Mouse (Mus musculus) urinary bladder, adult 18-20 months (tissue): ENCODE results near the gene Ryr1.
A peak's percentile ranks its signal among the peaks of the same experiment; 100 is the strongest.
"Not testable (repeated sequence)": the region's sequence is repeated elsewhere in the genome, so short reads cannot be mapped to it uniquely, and the experiment has no call there.

Source experiments
- DNase-seq, 2 experiments: peaks; one replicate each; pipeline ENCODE4 v3.0.0; 2022; ENCODE audit warnings: low spot score in 2 of 2, mixed read lengths in 2 of 2

Gene Ryr1

DNA sequence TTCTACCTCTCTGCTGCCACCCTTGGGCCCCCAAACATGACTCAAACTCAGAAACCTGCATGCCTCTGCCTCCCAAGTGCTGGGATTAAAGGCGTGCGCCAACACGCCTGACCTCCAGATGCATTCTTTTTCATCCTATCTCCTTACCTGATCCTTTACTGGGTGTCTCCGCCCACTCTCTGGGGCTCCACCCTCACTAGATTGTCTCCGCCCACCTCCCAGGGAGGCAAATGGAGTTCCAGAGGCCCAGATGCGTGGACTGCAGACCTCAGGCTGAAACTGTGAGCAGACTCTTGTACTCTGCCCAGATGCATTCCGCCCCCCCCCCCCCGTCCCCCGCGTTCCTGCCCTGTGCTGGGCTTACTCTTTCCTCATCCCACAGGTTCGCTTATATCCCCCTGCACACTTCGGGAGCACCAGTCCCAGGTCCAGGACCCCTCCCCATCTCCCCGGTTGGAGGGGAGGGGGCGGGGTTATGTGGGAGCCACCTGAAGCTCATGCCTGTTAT, 134.2 kb downstream of the Ryr1 start:
- DNase-seq, result no peak

DNA sequence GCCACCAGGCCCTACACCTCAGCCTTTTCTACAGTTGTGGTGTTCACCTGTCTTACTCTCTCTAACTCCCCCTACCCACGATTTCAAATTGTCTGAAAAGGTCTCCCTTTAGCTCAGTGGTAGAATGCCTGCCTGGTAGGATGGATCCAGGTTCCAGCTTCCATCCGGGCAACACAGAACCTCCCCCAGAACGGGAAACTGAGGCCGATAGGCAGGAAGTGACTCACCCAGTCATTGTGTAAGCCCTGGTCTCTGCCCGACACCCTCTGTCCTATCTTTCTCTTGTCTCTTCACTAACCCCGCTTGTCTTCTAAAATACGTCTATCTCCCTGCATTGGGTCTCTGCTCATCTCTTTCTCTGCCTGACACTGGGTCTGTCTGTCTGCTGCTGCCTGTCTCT, 139.8 kb downstream of the Ryr1 start:
- DNase-seq, result no peak

DNA sequence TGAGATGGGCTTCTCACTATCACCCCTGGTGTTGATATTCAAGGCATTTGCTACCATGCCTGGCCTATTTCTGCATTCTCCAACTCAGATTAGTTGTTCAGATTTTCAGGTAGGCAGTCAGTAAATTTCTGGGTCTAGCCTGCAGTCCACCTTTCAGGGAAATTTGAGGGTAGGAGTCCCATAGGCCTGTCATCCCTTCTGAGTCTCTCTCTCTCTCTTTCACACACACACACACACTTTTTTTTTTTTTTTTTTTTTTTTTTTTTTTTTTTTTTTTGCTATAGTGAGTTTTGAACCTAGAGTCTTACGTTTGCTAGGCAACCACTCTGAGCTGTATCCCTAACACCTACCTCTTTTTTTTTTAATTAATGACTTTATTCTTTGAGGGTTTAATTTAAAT, 140.5 kb downstream of the Ryr1 start:
- no peak for DNase-seq

DNA sequence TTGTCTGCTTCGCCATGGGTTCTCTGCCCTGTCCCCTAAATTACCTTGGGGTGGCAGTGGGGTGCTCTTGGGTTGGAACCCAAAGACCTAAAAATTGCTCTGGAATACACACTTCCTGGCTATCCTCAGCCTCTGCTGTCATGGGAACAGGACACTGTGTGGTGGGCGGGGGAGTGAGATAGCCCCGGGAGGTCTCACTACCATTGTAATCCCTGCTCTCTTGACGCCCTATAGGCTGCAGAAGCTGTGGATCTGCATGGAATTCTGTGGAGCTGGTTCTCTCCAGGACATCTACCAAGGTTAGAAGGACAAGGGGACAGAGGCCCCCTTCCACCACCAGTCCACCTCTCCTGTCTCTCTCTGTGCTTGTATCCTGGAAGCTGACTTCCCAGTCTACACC, 141.1 kb downstream of the Ryr1 start:
- DNase-seq, result no peak

DNA sequence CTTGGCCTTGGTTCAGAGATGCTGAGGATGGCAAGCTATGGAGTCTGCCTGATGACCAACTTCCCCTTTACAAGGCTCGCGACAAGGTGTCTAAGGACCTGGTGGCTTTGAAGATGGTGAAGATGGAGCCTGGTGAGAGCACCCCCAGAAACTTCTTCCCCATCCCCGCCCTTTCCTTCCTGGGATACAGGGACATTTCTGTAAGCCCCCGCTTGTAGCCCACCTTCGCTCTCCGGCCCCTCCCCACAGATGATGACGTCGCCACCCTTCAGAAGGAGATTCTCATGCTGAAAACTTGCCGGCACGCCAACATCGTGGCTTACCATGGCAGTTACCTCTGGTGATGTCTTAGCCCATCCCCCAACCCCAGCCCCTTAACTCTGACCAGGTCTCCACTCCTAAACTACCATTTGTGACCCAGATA, 141.8 kb downstream of the Ryr1 start:
- DNase-seq, result no peak

DNA sequence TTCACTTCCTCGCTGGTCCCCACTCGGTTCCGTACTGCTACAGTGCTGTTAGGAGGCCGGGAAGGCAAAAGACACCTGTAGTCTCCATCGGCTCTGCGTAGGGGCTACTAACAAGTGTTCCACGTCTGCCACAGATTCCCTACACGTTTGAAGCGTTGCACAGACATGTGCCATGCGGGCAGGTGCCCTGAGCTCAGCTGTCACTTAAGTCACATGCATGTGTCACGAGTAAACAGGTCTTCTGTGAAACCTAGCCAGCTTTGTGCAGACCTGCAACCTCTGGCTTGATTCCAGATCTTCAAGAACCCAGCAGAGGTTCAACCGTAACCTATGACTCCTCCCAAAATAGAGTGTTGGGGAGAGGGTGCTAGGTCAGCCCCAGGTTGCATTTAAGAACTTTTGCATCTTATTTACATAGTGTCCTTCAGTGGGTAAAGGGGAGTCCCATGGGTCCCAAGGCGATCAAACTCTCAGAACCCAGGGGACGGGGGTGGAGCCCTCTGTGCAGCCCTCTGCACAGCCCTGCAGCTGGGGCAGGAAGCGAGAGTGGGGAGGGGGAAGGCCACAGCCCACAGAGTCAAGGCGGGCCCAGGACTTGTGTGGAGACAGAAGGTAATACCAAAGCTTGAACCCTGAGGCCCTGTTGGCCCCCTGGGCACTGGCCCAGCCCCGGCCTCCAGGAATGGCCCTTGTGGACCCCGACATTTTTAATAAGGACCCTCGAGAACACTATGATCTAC, 142.5 kb downstream of the Ryr1 start:
- no peak for DNase-seq

DNA sequence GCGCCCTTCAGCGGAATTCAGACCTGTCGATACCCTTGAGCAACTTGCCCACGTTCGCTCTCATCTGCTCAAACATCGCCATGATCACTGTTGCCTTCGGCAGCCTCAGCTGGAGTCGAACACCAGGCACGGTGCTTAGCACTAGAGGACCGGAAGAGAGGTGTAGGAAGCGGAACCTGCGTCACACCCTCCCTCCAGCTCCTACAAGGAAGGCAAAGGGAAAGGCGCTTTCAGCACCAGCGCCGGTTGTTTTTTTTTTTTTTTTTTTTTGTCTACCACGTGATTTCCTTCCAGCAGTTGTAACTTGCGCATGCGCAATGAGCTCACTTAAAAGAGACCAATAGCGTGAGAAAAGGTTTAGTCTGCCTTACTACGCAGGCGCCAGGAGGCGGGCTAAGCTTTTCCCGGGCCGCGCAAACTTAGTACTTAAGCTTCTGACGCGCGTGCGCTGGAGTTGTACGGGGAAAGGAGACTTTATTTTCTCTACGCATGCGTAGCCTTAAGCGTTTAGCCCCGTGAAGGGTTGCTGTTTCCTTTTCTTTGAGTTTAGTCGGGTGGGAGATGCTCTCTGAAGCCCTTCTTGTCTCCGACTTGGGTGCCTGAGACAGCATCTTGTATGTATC, 143.2 kb downstream of the Ryr1 start, which contains the start of the genes Eif3k and Map4k1:
Gene Eif3k, minus strand, starts transcription at position 214 of the 623 bp plus-strand sequence.
Gene Map4k1, plus strand, starts transcription at position 400 of the 623 bp plus-strand sequence.
- peak; percentile 81 to 94 for DNase-seq

DNA sequence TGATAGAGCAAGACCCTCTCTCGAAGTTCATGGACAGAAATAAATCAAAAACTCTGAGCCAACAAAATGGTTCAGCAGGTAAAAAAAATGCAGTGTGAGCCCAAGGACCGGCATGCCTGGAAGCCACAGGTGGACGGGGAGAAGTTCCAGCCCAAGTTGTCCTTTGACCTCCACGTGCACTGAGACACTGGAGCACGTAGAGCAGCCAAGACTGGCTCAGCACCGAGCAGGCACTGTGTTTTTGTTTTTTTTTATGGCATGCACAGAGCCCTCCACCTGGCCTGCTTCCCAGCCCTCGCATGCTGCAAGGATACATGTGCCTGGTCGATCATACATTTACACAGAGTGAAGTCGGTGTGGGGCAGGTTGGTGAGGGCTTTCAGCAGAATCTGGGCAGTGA, 147.4 kb downstream of the Ryr1 start:
- DNase-seq, result no peak

DNA sequence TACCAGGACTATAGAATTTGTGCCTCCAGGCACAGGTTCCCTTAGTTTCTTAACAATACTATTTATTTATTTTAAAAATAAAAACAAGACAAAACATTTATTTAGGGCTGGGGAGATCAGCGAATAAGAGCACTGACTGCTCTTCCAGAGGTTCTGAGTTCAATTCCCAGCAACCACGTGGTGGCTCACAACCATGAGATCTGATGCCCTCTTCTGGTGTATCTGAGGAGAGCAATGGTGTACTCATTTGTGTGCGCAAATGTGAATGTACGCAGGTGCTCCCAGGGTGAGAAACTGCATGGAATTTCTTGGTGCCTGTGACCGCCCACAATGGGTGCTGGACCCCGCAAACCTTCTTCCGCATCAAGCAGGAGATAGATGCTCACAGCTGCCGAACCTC, 152.0 kb downstream of the Ryr1 start:
- DNase-seq, result no peak

DNA sequence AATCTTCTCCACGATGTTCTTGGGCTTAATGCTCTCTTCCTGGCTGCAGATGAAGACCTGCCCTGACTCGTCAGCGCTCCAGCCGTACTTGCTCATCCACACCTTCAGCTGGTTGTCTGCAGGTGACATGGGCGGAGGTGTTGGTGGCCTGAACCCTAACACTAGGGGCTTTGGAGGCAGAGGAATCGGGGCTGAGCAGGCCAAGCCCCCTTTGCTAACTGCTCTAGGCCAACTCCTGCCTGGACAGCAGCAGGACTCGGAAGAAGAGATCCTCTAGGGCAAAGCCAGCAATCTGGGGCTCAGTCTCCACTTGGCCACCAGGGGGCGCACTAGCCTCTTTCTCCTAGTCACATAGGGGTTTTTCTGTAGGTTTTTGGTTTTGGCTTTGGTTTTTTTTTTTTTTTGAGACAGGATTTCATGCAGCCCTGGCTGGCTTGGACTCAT, 152.4 kb downstream of the Ryr1 start:
- peak; percentile 62 to 65 for DNase-seq

DNA sequence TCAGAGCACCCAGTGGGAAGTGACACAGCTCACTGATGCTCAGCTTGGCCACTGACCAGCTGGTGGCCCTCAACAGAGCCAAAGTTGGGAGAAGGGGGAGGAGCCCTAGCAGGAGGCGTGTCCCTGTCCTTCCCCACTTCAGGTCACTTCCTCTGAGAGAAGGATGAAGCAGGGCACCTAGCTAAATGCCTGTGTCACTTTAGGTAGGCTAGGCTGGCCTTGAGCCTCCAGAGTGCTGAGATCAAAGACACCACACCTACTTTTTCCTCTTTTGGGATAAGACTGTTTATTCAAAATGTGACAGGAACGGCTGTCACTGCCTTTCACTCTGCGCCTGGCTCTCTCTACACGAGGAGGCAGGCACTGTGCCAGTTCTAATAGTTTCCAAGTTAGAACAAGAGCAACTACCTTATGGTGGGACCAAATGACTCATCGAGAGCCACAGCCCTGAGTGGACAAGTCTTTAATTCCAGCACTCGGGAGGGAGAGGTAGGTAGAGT, 153.2 kb downstream of the Ryr1 start:
- peak in 1 of 2 experiments; percentile 68 for DNase-seq

DNA sequence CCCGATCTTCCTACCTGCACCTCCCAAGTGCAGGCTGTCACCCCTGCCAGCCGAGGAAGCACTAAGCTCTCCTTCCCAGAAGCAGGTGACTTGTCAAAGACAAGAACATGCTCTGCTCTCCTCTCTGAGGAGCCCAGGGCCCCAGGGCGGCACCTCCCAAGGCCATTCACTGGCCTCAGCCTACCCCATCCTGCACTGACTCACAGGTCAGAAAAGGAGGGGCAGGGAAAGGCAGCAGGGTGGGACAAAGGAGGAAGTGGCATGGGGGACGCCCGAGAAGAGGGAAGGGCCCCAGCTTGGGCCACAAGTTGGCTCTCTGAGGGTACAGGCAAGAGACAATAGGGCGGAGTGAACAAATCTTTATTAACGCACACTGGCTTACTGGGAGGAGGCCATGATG, 153.9 kb downstream of the Ryr1 start:
- DNase-seq, result no peak

DNA sequence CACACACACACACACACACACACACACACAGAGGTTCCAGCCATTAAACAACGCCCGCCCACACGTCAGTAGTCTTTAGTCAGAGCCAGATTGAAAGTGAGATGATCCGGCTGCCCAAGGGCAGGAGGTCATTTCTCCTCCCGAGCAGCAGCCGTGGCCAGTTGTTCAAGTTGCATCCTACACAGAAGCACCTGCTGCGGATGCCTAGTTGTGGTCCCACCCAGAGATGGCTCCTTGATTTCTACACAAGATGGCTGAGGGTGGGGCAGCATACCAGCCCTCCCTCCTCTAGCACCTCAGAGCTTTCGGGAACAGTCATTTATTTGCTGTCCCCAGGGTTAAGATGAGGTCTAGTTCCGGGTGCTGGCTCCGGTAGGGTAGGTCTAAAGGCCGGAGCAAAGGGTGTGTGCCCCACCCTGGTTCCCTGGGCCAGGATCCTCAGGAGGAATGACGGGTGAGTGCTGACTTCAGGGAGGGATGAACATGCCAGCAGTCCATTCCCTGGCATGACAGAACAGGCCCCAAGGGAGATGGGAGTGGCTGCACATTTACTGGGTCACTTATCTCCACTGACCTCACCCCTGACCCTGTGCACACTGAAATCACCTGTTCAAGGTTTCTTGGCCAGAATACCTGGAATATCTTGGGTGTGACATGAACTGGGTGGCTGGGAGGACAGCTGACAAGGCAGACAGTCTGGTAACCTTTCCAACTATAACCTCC, 155.1 kb downstream of the Ryr1 start:
- DNase-seq, result peak in 1 of 2 experiments; percentile 69

DNA sequence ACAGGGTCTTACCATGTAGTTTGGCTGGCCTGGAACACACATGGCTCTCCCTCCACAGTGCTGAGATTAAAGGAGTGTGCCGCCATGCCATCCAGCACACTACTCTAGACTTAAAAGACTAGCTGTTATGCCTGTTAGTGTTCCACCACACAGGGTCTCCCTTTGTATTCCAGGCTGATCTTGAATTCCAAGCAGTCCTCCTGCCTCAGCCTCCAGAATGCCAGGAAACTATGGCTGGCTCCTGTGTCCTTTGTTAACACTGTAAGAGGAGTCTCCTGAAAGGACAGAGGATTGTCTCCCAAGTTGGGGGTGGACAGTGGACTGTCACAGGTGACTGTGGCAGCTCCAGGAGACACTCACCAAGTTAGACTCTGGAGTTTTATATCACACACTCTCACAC, 155.7 kb downstream of the Ryr1 start:
- no peak for DNase-seq

DNA sequence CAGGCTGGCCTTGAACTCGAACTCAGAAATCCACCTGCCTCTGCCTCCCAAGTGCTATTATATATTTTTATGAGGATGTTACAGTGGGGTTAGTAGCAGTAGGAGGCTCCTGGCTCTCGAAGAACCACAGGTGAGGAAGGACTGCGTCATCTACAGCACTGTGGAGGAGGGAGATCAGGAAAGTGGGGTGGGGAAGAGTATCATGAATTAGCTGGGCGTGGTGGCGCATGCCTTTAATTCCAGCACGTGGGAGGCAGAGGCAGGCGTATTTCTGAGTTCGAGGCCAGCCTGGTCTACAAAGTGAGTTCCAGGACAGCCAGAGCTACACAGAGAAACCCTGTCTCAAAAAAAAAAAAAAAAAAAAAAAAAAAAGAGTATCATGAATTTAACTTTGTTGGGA, 156.9 kb downstream of the Ryr1 start:
- not testable (repeated sequence) for DNase-seq

DNA sequence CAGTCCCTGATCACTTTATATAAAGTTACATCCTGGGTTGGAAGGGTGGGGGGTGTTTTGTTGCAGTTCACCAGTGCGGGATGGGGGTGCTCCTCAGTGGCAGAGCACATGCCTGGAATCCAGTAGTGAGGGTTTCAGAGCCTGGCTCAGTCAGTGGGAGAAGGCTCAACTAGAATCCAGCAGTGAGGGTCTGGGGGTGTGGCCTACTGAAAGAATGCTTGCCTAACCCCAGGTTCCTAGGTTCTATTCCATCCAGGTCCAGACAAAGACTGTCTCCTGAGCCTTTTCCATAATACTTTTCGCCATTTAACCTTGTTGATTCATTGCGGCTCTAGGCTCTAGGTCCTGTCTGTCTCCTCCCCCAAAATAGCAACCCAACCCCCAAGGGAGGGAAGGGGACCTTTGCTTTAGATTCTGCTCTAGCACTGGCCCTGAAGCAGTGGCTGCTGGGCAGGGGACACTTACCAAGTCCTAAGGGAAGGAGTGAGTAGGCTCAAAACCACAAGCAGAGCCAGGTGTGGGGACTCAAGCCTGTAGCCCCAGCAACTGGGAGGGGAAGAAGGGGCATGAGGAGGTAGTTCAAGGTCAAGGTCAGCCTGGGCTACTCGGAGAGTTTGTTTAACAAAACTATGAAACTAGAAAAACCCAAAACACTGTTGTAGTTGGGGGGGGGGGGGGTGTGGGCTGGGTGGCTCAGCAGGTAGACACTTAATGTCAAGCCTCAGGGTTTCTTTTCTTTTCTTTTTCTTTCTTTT, 158.1 kb downstream of the Ryr1 start:
- DNase-seq, result no peak

DNA sequence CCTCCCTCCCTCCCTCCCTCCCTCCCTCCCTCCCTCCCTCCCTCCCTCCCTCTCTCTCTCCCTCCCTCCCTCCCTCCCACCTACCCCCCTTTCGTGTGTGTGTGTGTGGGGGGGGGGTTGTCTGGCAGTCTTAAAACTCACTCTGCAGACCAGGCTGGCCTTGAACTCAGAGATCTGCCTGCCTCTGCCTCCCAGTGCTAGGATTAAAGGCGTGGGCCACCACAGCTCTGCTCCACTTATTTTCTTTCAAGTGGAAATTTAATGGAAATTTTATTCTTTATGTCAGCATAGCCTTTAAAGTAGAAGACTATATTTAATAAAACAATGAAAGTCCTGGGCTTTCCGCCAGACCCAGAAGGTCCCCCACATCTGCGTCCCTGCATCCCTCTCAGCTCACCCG, 158.8 kb downstream of the Ryr1 start:
- no peak for DNase-seq

DNA sequence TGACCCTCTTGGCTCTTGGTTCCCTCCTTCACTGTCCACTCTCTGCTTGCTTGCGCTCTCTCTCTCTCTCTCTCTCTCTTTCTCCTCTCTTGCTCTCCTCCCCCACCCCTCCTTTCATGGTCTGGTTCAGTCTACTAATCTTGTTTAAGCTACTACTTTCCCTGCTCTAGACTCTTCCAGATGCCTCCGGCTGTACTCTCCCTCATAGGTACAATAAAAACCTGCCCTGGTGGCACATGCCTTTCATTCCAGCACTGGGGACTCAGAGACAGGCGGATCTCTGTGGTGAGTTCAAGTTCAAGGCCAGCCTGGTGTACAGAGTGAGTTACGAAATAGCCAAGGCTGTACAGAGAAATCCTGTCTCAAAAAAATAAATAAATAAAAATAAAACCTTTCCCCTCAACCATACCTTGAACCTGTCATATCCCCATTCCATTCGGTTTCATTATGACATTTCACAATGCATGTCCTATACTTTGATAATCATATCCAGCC, 159.6 kb downstream of the Ryr1 start:
- DNase-seq, result no peak

DNA sequence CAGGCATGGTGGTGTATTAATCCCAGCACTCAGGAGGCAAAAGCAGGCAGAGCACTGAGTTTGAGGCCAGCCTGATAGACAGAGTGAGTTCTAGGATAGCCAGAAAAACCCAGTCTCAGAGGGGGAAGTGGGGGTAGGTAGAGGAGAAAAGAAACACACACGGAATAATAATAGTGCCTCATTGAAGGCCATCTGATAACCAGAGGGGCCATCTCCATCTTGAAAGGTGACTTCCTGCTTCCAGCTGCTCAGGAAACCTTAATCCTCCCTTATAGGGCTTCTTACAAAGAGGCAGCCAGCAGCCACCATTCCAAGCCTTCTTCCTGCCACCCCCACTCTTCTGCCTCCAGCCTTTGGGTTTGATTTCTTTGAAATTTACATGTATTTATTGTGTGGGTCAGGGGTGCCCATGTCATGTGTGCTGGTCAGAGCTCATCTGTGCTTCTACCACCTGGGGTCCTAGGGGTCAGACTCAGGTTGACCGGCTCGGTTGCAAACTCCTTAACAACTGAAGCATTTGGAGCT, 161.5 kb downstream of the Ryr1 start:
- no peak for DNase-seq

DNA sequence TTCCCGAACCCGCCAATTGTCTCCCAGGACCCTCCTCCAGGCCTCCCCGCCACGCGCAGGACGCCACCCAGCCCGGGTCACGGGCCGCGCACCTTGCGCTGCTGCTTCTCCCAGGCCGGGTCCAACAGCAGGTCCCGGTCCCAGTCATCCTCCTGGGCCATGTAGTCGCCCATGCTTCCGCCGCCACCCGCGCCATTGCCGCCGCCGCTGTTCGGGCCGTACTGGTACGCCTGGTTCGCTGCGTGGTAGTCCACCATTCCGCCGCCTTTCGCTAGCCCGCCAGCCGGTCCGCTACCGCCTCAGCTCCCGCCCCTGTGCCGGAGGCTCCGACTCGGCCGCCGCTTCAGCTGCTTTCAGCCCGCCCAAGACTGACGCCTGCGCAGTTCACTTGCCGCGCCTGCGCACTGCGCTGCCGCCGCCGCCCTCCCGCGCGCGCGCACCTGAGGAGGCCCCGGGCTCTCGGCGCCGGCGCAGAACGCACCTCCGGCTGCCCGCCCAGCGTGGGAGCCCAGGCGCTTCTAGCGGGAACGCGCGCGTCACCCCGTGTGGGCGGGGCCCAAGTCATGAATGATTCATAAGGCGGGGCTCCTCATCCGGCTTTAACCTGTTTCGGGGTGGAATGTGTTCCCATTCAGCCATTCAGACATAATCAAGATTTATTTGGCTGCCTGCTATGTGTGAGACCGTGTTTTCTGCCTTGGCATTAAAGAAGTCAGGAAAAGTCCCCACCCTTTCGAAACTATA, 162.9 kb downstream of the Ryr1 start, which contains the start of gene Actn4:
Gene Actn4, minus strand, starts transcription at position 414 of the 744 bp plus-strand sequence.
- peak; percentile 97 to 99 for DNase-seq
